Mouse (Mus musculus) urinary bladder, postnatal 4 days (tissue): ENCODE measurements around the gene Amh.

Experiments used
- DNase-seq, 2 experiments: peaks; one replicate each; pipeline ENCODE4 v3.0.0; 2021 to 2022; ENCODE audit warnings: low spot score in 2 of 2

The Amh gene

DNA sequence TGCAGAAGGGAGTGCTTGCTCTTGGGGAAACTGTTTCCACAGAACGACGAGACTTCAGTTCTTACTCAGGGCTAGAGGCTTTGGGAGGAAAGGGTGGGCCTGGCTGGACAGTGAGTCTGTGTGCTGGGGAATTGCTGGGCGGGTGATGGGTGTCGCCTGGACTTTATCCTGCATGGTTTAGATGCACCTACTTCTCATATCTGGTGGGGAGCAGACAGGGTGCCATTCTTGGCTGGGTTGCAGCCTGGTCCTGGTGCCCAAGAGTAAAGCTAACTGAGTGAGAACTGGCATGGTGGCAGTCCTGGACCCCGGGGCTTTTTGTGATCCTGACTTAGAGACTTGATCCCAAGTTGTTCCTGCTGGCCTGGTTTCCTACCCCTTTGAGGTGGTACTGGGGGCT lies 51.9 kb downstream of the Amh start:
- DNase-seq, result no peak
